In the genomic region with DNA sequence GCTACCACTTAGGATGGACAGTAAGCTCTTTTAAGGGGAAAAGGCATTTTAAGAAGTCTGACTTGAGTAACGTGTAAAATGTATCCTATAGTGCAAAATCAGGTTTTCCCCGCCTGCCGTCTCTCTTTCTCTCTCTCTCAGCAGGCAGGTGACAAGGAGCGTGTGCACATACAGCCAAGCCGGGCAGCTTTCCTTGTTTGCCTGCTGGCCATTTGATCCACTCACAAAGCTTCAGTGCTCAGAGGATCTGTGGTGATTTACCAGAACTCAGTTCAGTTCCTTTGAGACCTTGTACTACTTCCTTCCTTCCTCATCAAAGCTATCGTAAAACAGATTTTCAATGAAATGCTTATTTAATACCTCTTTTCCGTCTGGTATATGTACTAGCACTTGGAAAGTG, we compare ENCODE assay signal across 17 mouse cellular contexts.
"Had no signal": no experiment of that assay in that cellular context is flagged by ENCODE, and none has a peak within 500 bp of the region (broad histone marks: within the 10 kb centered on the region; RNA-seq: fewer than 3 reads in every experiment).

No protein-coding gene starts in this region.

- H3K27ac ChIP-seq: kidney, embryonic 15.5 days; left cerebral cortex, adult 2 months; liver, embryonic 13.5 days; macrophage; midbrain, embryonic 13.5 days; neural tube, embryonic 13.5 days had no signal

- DNase-seq: kidney, adult 8-10 months; kidney, postnatal 10 days; kidney, postnatal 36 days; layer of hippocampus, postnatal 36 days; liver, embryonic 13.5 days; lung, adult 2 months; lung, postnatal 14 days; retina, postnatal 1 day; right cerebral cortex, postnatal 25 days; thymus, adult 18-20 months; thymus, postnatal 36 days had no signal

- H3K9me3 ChIP-seq: kidney, embryonic 15.5 days; liver, embryonic 13.5 days; midbrain, embryonic 13.5 days; neural tube, embryonic 13.5 days had no signal

- H3K27me3 ChIP-seq: kidney, embryonic 15.5 days; liver, embryonic 13.5 days; midbrain, embryonic 13.5 days; neural tube, embryonic 13.5 days had no signal

- H3K4me2 ChIP-seq: kidney, embryonic 15.5 days; liver, embryonic 13.5 days; midbrain, embryonic 13.5 days; neural tube, embryonic 13.5 days had no signal

- ATAC-seq: midbrain, embryonic 13.5 days had no signal

- H3K9ac ChIP-seq: kidney, embryonic 15.5 days; liver, embryonic 13.5 days; midbrain, embryonic 13.5 days; neural tube, embryonic 13.5 days had no signal

- H3K4me3 ChIP-seq: kidney, embryonic 15.5 days; left cerebral cortex, adult 2 months; liver, embryonic 13.5 days; midbrain, embryonic 13.5 days; myocyte; neural tube, embryonic 13.5 days had no signal

- H3K36me3 ChIP-seq: neural tube, embryonic 13.5 days had no signal
